Mouse (Mus musculus): ENCODE results near the gene Slc16a9. TPM values are rescaled to one million over a fixed set of nuclear protein-coding genes. Genes with fewer than 3 reads are reported as not detected.

Slc16a9 gene
- 10 to 100 TPM; 13.4 to 15.9 TPM for total RNA-seq (2023)

GRCm38 (mm10) chr10:70244921-70245558, at the start of gene Slc16a9:
TSS of gene Slc16a9 (plus strand) at chr10:70245100.

GRCm38 (mm10) chr10:70204505-70205399, 40.1 kb upstream of the Slc16a9 start, which contains the start of gene Mrln:
TSS of gene Mrln (plus strand) at chr10:70204664.

Other genes with a start within 250 kb of the Slc16a9 start
- gene Ccdc6, start 148.0 kb upstream of the Slc16a9 start, total RNA-seq (2023), result 10 to 100 TPM; 36.2 to 36.9 TPM
- gene Mrln, start 40.4 kb upstream of the Slc16a9 start, total RNA-seq (2023), result not detected
- gene Fam13c, start 195.4 kb downstream of the Slc16a9 start, total RNA-seq (2023), result not detected